In genomic region chr2:70862881-70863280, GRCm38 (mm10) we compare ENCODE assay signal across 11 mouse cellular contexts.
"Had no signal": no experiment of that assay in that cellular context is flagged by ENCODE, and none has a peak within 500 bp of the region (broad histone marks: within the 10 kb centered on the region; RNA-seq: fewer than 3 reads in every experiment).

No protein-coding gene starts in this region.

- ATAC-seq: midbrain, embryonic 13.5 days had no signal

- H3K4me3 ChIP-seq: left cerebral cortex, adult 2 months; limb, embryonic 10.5 days; liver, embryonic 13.5 days; midbrain, embryonic 13.5 days; myocyte; neural tube, embryonic 15.5 days had no signal

- H3K9ac ChIP-seq: liver, embryonic 13.5 days; midbrain, embryonic 13.5 days; neural tube, embryonic 15.5 days had no signal

- H3K27me3 ChIP-seq: liver, embryonic 13.5 days; midbrain, embryonic 13.5 days; neural tube, embryonic 15.5 days had no signal

- H3K4me2 ChIP-seq: liver, embryonic 13.5 days; midbrain, embryonic 13.5 days; neural tube, embryonic 15.5 days had no signal

- DNase-seq: liver, embryonic 13.5 days; lung, adult 18-20 months; lung, postnatal 36 days; right cerebral cortex, adult 18-20 months; right cerebral cortex, postnatal 25 days; thymus, postnatal 36 days had no signal

- H3K4me1 ChIP-seq: limb, embryonic 10.5 days; liver, embryonic 13.5 days; midbrain, embryonic 13.5 days; neural tube, embryonic 15.5 days had no signal

- H3K36me3 ChIP-seq: limb, embryonic 10.5 days; liver, embryonic 13.5 days; midbrain, embryonic 13.5 days; neural tube, embryonic 15.5 days had no signal

- H3K9me3 ChIP-seq: limb, embryonic 10.5 days; liver, embryonic 13.5 days; neural tube, embryonic 15.5 days had no signal

- H3K27ac ChIP-seq: left cerebral cortex, adult 2 months; limb, embryonic 10.5 days; liver, embryonic 13.5 days; midbrain, embryonic 13.5 days; neural tube, embryonic 15.5 days had no signal
